Comparison of ENCODE assay signal across 8 mouse cellular contexts in the genomic region with DNA sequence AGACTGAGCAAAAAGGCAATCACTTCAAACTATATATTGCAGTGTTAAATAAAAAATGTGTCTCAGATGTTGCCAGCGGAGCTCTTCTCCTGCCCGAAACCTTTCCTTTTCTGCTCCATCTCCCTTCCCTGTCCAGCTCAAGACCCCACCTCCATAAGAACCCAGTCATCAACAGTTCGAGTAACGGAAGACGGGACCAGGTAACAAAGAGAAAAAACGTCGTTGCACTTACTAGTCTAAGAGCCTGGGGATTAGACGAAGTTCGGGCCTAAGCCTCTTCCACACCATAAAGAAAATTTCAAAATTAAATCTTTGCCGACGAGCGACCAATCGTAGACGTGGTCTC. TPM values are rescaled to one million over a fixed set of nuclear protein-coding genes. Genes with fewer than 3 reads are reported as not detected.
A peak's percentile ranks its signal among the peaks of the same experiment; 100 is the strongest.
DNase-seq lines count a peak whose midpoint lies in the region; ATAC-seq and TF ChIP-seq lines count a peak whose summit lies in the region.

A gene (minus strand): TSS at position 300 of the 346 bp plus-strand sequence.

- no peak for DNase-seq in lung, postnatal 10 days
- no peak for DNase-seq in Muller cell, postnatal 12 days (ENCODE audit: inconsistent ontology term)
- DNase-seq in spleen, postnatal 10 days (ENCODE audit: low spot score in 2 of 2): no peak
- no peak for DNase-seq in layer of hippocampus, postnatal 25 days (ENCODE audit: extremely low spot score in 1 of 2, low spot score in 1 of 2)

- peaks cover 26% of the 10 kb centered on the region for H3K36me3 ChIP-seq in lung, embryonic 15.5 days
- H3K36me3 ChIP-seq in limb, embryonic 12.5 days: peaks cover 37% of the 10 kb centered on the region

- H3K4me3 ChIP-seq in lung, embryonic 15.5 days: peak within 1 kb of the TSS; percentile 86
- peak within 1 kb of the TSS; percentile 96 for H3K4me3 ChIP-seq in limb, embryonic 12.5 days (replicated peaks)
- H3K4me3 ChIP-seq in olfactory bulb, adult 2 months (ENCODE audit: insufficient read depth, low read depth, low read length): peak within 1 kb of the TSS; percentile 88

- H3K27me3 ChIP-seq in lung, embryonic 15.5 days: no peaks in the 10 kb centered on the region
- H3K27me3 ChIP-seq in limb, embryonic 12.5 days: no peaks in the 10 kb centered on the region

- peak within 1 kb of the TSS; percentile 58 for H3K4me2 ChIP-seq in lung, embryonic 15.5 days
- H3K4me2 ChIP-seq in limb, embryonic 12.5 days: peak within 1 kb of the TSS; percentile 68

- peaks cover 24% of the 10 kb centered on the region for H3K4me1 ChIP-seq in lung, embryonic 15.5 days
- H3K4me1 ChIP-seq in limb, embryonic 12.5 days (replicated peaks): peaks cover 26% of the 10 kb centered on the region
- H3K4me1 ChIP-seq in olfactory bulb, adult 2 months (ENCODE audit: control insufficient read depth, insufficient read depth, low read length): no peaks in the 10 kb centered on the region

- TF ChIP-seq POLR2A in olfactory bulb, adult 2 months (IDR thresholded peaks at IDR 0.05; ENCODE audit: insufficient read depth, low read depth, low read length): no peak

- H3K9me3 ChIP-seq in lung, embryonic 15.5 days: no peaks in the 10 kb centered on the region
- no peaks in the 10 kb centered on the region for H3K9me3 ChIP-seq in limb, embryonic 12.5 days

- H3K9ac ChIP-seq in lung, embryonic 15.5 days: peak within 1 kb of the TSS; percentile 96
- H3K9ac ChIP-seq in limb, embryonic 12.5 days (replicated peaks): peak within 1 kb of the TSS; percentile 99

- peak within 1 kb of the TSS; percentile 93 for H3K27ac ChIP-seq in lung, embryonic 15.5 days
- peak within 1 kb of the TSS; percentile 98 for H3K27ac ChIP-seq in limb, embryonic 12.5 days
- H3K27ac ChIP-seq in olfactory bulb, adult 2 months (ENCODE audit: insufficient read depth, low read depth, low read length): peak within 1 kb of the TSS; percentile 65

- WGBS in lung, embryonic 15.5 days: under 1% methylated on average over 14 of the region's 14 CpGs
- under 1% methylated on average over 14 of the region's 14 CpGs for WGBS in limb, embryonic 12.5 days
- WGBS in olfactory bulb, adult 2 months: under 1% methylated on average over 14 of the region's 14 CpGs

- no peak for ATAC-seq in lung, embryonic 15.5 days (ENCODE audit: borderline replicate concordance, extremely low read depth, low FRiP score, low TSS enrichment)
- ATAC-seq in erythroid progenitor cell, adult 5-6 weeks (replicated peaks; ENCODE audit: low FRiP score, poor library complexity, severe bottlenecking): no peak
- no peak for ATAC-seq in limb, embryonic 12.5 days (ENCODE audit: insufficient number of reproducible peaks, insufficient read depth, low FRiP score, low TSS enrichment, low read depth)

- TF ChIP-seq CTCF in olfactory bulb, adult 2 months (IDR thresholded peaks at IDR 0.05; ENCODE audit: insufficient read depth, low read depth, low read length): no peak

RNA-seq across cellular contexts. Expression of the gene that starts here (rescaled TPM):
- polyA plus RNA-seq in lung, embryonic 15.5 days (2015; fragmentation: Nextera tagmentation; extraction: Ambion mirVana): 11.8 and 12.6 TPM in 2 replicates
- 145 and 169 TPM in 2 replicates for total RNA-seq in erythroid progenitor cell, adult 5-6 weeks (2015; ENCODE audit: low replicate concordance)
- total RNA-seq in erythroid progenitor cell, adult 5-6 weeks (2017; ENCODE audit: low replicate concordance): 74.4 and 95.3 TPM in 2 replicates
- polyA plus RNA-seq in limb, embryonic 12.5 days (2016; fragmentation: Nextera tagmentation; extraction: Ambion mirVana): 7.4 and 9.4 TPM in 2 replicates
- not detected in 2 replicates for polyA plus RNA-seq in olfactory bulb, adult 2 months (2012; ENCODE audit: insufficient read depth, insufficient read length, low replicate concordance, missing spikeins)
- under 1 TPM; 0.31 to 0.57 TPM for total RNA-seq in layer of hippocampus, postnatal 25 days (2021)

Comparison
In these comparisons a context has a peak if more than half of its experiments do, and no peak if none do; other contexts are left out.
1. RNA of the gene that starts here (total RNA-seq): 74.4 to 169 TPM in erythroid progenitor cell, adult 5-6 weeks; 0.31 to 0.57 TPM in layer of hippocampus, postnatal 25 days; every median in the first group is over 10 times any median in the second.
2. Peak in every context shown above with its lines, with median percentiles within 50 percentile points of each other: H3K27ac ChIP-seq and H3K4me3 ChIP-seq.